Mouse (Mus musculus): ENCODE data around the gene Hist2h2bb. TPM values are rescaled to one million over a fixed set of nuclear protein-coding genes. Genes with fewer than 3 reads are reported as not detected.
"Not testable (repeated sequence)": the region's sequence is repeated elsewhere in the genome, so short reads cannot be mapped to it uniquely, and the experiment has no call there.

The Hist2h2bb gene
- total and polyA plus RNA-seq, 2 experiments from 2014 or later, result 0.59 to 225 TPM

DNA sequence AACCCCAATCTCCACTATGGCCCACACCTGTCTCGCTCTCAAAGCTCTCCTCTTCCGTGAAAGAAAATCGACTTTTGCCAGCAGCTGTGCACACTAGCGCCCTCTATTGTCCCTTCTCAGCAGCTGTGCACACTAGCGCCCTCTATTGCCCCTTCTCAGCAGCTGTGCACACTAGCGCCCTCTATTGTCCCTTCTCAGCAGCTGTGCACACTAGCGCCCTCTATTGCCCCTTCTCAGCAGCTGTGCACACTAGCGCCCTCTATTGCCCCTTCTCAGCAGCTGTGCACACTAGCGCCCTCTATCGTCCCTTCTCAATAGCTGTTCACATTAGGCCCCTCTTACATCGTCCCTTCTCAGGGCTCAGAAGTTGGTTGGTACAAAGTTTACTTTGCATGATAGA, 17.8 kb downstream of the Hist2h2bb start:
- 86% methylated on average over 11 of the region's 11 CpGs for WGBS
- not testable (repeated sequence) for H3K9ac ChIP-seq (replicated peaks; ENCODE audit: low read depth, low read length)

GRCm38 (mm10) chr3:96289201-96289600, 19.6 kb downstream of the Hist2h2bb start:
- ATAC-seq (ENCODE audit: insufficient read depth, low read depth) (no peak), DNase-seq (ENCODE audit: low spot score) (no peak)
- TF ChIP-seq CTCF (IDR thresholded peaks at IDR 0.05; ENCODE audit: low read depth) (no peak), EP300 (IDR thresholded peaks at IDR 0.05; ENCODE audit: low read depth) (no peak)
- H3K4me3 ChIP-seq (ENCODE audit: low read depth, low read length), result no peak overlapping the region
- no peaks in the 10 kb centered on the region for H3K36me3 ChIP-seq (replicated peaks; ENCODE audit: control insufficient read depth, insufficient read depth, low read length)
- 72% methylated on average over 3 of the region's 3 CpGs for WGBS
- no peak overlapping the region for H3K27ac ChIP-seq (ENCODE audit: low read depth)
- no peak overlapping the region for H3K9ac ChIP-seq (replicated peaks; ENCODE audit: low read depth, low read length)
- H3K9me3 ChIP-seq (replicated peaks; ENCODE audit: control insufficient read depth, low read length), result no peaks in the 10 kb centered on the region
- peaks cover 9% of the 10 kb centered on the region; the same call in 1 of the 2 replicates for H3K27me3 ChIP-seq (ENCODE audit: control insufficient read depth, insufficient read depth, low read length)
- no peak overlapping the region for H3K4me2 ChIP-seq (ENCODE audit: low read depth, low read length)
- H3K4me1 ChIP-seq (ENCODE audit: control insufficient read depth, insufficient read depth), result no peaks in the 10 kb centered on the region

More for the DNA sequence above, 17.8 kb downstream of the Hist2h2bb start:
- not testable (repeated sequence) for ATAC-seq (ENCODE audit: insufficient read depth, low read depth); H3K4me3 ChIP-seq (ENCODE audit: low read depth, low read length); H3K4me2 ChIP-seq (ENCODE audit: low read depth, low read length); H3K4me1 ChIP-seq (ENCODE audit: control insufficient read depth, insufficient read depth); DNase-seq (ENCODE audit: low spot score); H3K36me3 ChIP-seq (replicated peaks; ENCODE audit: control insufficient read depth, insufficient read depth, low read length); H3K9me3 ChIP-seq (replicated peaks; ENCODE audit: control insufficient read depth, low read length); H3K27ac ChIP-seq (ENCODE audit: low read depth)
- TF ChIP-seq CTCF (IDR thresholded peaks at IDR 0.05; ENCODE audit: low read depth), result peak; percentile 76
- H3K27me3 ChIP-seq (ENCODE audit: control insufficient read depth, insufficient read depth, low read length), result peaks cover 18% of the 10 kb centered on the region

GRCm38 (mm10) chr3:96290727-96291126, 21.2 kb downstream of the Hist2h2bb start:
- H3K27me3 ChIP-seq (ENCODE audit: control insufficient read depth, insufficient read depth, low read length); H3K36me3 ChIP-seq (replicated peaks; ENCODE audit: control insufficient read depth, insufficient read depth, low read length); H3K27ac ChIP-seq (ENCODE audit: low read depth); H3K4me1 ChIP-seq (ENCODE audit: control insufficient read depth, insufficient read depth); ATAC-seq (ENCODE audit: insufficient read depth, low read depth); H3K9me3 ChIP-seq (replicated peaks; ENCODE audit: control insufficient read depth, low read length); H3K4me3 ChIP-seq (ENCODE audit: low read depth, low read length); H3K4me2 ChIP-seq (ENCODE audit: low read depth, low read length); H3K9ac ChIP-seq (replicated peaks; ENCODE audit: low read depth, low read length); DNase-seq (ENCODE audit: low spot score): not testable (repeated sequence)
- WGBS, result 79% methylated on average over 3 of the region's 3 CpGs

DNA sequence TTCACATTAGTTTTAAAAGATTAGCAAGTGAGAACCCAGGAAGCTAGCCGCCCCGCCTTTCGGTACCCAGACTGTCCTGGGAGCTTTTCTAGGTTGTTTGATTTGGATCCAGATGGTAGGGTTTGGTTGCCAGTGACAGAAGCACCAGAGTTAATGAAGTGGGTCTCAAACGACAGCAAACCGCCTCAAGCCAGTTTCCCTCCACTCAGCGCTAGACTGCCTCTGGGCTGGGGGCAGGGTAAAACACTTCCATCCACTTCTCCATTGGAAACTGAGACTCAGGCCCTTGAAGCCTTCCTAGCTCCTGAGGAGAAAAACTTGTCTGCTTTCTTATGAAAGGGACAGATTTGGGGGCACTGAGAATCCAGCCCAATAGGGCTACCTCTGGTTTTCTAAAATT, 23.1 kb downstream of the Hist2h2bb start:
- TF ChIP-seq EP300 (IDR thresholded peaks at IDR 0.05; ENCODE audit: low read depth) (no peak), CTCF (IDR thresholded peaks at IDR 0.05; ENCODE audit: low read depth) (no peak)
- H3K4me1 ChIP-seq (ENCODE audit: control insufficient read depth, insufficient read depth), result no peaks in the 10 kb centered on the region
- no peaks in the 10 kb centered on the region for H3K36me3 ChIP-seq (replicated peaks; ENCODE audit: control insufficient read depth, insufficient read depth, low read length)
- H3K9me3 ChIP-seq (replicated peaks; ENCODE audit: control insufficient read depth, low read length), result no peaks in the 10 kb centered on the region
- H3K9ac ChIP-seq (replicated peaks; ENCODE audit: low read depth, low read length), result no peak overlapping the region
- no peak for ATAC-seq (ENCODE audit: insufficient read depth, low read depth)
- H3K27me3 ChIP-seq (ENCODE audit: control insufficient read depth, insufficient read depth, low read length), result no peaks in the 10 kb centered on the region
- no peak for DNase-seq (ENCODE audit: low spot score)
- H3K27ac ChIP-seq (ENCODE audit: low read depth), result no peak overlapping the region
- H3K4me2 ChIP-seq (ENCODE audit: low read depth, low read length), result no peak overlapping the region
- no peak overlapping the region for H3K4me3 ChIP-seq (ENCODE audit: low read depth, low read length)
- WGBS, result 67% methylated on average over 6 of the region's 6 CpGs

GRCm38 (mm10) chr3:96293368-96293767, 23.8 kb downstream of the Hist2h2bb start:
- DNase-seq (ENCODE audit: low spot score) (no peak), ATAC-seq (ENCODE audit: insufficient read depth, low read depth) (no peak)
- Histone ChIP-seq H3K9ac (replicated peaks; ENCODE audit: low read depth, low read length) (no peak overlapping the region), H3K4me3 (ENCODE audit: low read depth, low read length) (no peak overlapping the region), H3K36me3 (replicated peaks; ENCODE audit: control insufficient read depth, insufficient read depth, low read length) (no peaks in the 10 kb centered on the region), H3K27me3 (ENCODE audit: control insufficient read depth, insufficient read depth, low read length) (no peaks in the 10 kb centered on the region), H3K9me3 (replicated peaks; ENCODE audit: control insufficient read depth, low read length) (no peaks in the 10 kb centered on the region), H3K4me2 (ENCODE audit: low read depth, low read length) (no peak overlapping the region), H3K4me1 (ENCODE audit: control insufficient read depth, insufficient read depth) (no peaks in the 10 kb centered on the region), H3K27ac (ENCODE audit: low read depth) (no peak overlapping the region)
- TF ChIP-seq CTCF (IDR thresholded peaks at IDR 0.05; ENCODE audit: low read depth), result no peak
- TF ChIP-seq EP300 (IDR thresholded peaks at IDR 0.05; ENCODE audit: low read depth), result no peak
- 51% methylated on average over 5 of the region's 5 CpGs for WGBS

- no peaks in the 10 kb centered on the region for H3K27me3 ChIP-seq (ENCODE audit: control insufficient read depth, insufficient read depth, low read length)
- H3K36me3 ChIP-seq (replicated peaks; ENCODE audit: control insufficient read depth, insufficient read depth, low read length), result no peaks in the 10 kb centered on the region
Measured at GRCm38 (mm10) chr3:96293787-96294186, 24.2 kb downstream of the Hist2h2bb start, which contains the start of gene Fcgr1. TSS of gene Fcgr1 (minus strand) at chr3:96293969.

More at GRCm38 (mm10) chr3:96293787-96294186, 24.2 kb downstream of the Hist2h2bb start, which contains the start of gene Fcgr1:
- ATAC-seq (ENCODE audit: insufficient read depth, low read depth), result no peak
- H3K4me1 ChIP-seq (ENCODE audit: control insufficient read depth, insufficient read depth), result no peaks in the 10 kb centered on the region
- no peak for DNase-seq (ENCODE audit: low spot score)
- no peaks in the 10 kb centered on the region for H3K9me3 ChIP-seq (replicated peaks; ENCODE audit: control insufficient read depth, low read length)
- no peak within 1 kb of the TSS for H3K27ac ChIP-seq (ENCODE audit: low read depth)
- H3K4me2 ChIP-seq (ENCODE audit: low read depth, low read length), result no peak within 1 kb of the TSS
- 75% methylated on average over 4 of the region's 4 CpGs for WGBS
- H3K9ac ChIP-seq (replicated peaks; ENCODE audit: low read depth, low read length), result no peak within 1 kb of the TSS
- TF ChIP-seq CTCF (IDR thresholded peaks at IDR 0.05; ENCODE audit: low read depth) (no peak), EP300 (IDR thresholded peaks at IDR 0.05; ENCODE audit: low read depth) (no peak)
- H3K4me3 ChIP-seq (ENCODE audit: low read depth, low read length), result no peak within 1 kb of the TSS
